Mouse (Mus musculus) urinary bladder, postnatal 10 days (tissue): Measurements from ENCODE around the gene Gna12.

Experiments used
- DNase-seq: peaks from one replicate; pipeline ENCODE4 v3.0.0; 2022; ENCODE audit warnings: low spot score

The Gna12 gene

GRCm38 (mm10) chr5:140830314-140831063, at the start of gene Gna12:
Gene Gna12 (minus strand): TSS chr5:140830431.
- DNase-seq: peak; percentile 91

DNA sequence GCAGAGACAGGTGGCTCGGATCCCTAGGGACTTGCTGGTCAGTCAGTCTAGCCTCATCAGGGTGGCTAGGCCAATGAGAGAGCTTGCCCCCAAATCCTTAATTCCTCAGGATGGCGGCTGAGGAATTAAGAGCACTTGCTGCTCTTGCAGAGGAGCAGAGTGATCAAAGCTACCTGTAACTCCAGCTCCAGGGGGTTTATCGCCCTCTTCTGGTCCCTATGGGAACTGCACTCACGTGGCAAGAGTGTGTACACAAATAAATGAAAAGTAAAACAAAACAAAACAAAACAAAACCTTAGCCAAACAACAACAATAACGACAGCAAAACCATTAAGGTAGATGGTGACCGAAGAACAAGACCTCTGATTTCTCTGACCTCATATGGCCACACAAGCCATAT, 48.4 kb upstream of the Gna12 start:
- no peak for DNase-seq

GRCm38 (mm10) chr5:140873736-140874307, 43.6 kb upstream of the Gna12 start:
- DNase-seq: no peak

GRCm38 (mm10) chr5:140873039-140873551, 42.9 kb upstream of the Gna12 start:
- no peak for DNase-seq

DNA sequence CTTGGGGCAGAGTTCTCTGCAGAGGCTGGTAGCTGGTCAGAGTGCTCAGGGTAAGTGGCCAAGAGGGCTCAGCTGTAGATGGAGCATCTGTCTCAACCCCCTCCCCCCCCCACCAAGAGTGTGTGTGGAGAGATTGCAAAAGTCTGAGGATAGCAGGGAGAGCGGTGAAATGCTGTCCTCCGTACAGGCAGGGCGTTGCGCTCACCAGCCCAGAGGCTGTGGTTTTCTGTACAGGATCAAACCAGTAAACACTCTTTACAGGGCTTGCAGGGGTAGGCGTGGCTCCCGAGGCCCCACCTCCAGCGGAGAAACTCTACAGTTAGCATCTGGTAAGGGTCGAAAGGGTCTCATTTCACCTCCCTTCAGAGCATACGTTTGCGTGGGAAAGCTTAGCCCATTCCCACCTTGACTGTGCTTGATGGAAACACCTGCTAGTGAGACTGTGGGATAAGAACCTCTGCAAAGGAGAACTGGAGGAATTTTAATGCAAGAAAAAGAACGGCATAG, 42.4 kb upstream of the Gna12 start:
- DNase-seq: no peak

DNA sequence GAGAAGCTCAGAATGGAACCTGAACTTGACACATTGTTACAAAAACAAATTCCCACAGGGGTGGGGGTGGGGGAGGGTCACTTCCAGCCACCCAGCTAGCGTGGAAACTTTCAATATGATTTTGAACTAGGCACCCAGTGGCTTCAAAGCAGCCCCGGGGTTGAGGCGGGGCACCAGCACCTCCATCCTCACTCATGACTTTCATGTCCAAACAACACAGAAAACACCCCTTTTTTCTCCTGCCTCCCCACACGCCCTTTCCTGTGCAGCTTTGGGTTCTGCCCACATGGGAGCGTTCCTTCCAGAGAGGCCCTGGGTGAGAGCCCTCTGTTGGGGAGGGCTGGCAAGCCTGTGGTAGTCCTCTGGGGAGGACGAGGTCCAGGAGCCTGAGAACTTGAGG, 41.0 kb upstream of the Gna12 start:
- DNase-seq: no peak

DNA sequence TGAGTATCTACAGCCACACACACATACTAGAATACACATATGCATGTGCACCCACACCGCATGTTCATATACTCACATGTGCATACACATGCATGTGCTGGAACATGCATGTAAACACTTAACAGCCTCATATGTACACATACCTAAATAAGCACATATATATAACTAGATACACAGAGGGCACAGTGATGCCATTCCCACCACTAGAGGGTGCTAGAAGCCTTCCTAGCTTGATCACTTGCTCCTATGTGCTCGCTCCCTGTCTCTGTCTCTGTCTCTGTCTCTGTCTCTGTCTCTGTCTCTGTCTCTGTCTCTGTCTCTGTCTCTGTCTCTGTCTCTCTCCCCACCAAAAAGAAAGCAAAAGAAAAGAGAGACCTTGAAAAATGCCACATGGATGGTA, 38.8 kb upstream of the Gna12 start:
- DNase-seq: no peak

DNA sequence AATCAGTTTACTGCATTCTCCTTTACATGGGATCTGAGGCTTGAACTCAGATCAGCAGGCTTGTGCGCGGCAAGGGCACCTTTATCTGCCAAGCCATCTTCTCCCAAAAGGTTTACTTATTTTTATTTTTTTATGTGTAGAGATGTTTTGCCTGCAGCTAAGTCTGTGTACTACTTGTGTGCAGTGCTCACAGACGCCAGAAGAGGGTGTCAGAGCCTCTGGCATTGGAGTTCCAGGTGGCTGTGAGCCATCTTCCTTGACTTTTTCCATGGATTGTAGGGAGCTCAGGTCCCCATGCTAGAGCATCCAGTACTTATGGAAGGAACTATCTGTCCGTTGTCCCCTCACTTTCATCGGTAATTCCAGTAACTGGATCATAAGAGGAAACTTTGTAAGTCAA, 29.5 kb upstream of the Gna12 start:
- no peak for DNase-seq

GRCm38 (mm10) chr5:140858335-140858734, 28.1 kb upstream of the Gna12 start:
- DNase-seq: no peak

DNA sequence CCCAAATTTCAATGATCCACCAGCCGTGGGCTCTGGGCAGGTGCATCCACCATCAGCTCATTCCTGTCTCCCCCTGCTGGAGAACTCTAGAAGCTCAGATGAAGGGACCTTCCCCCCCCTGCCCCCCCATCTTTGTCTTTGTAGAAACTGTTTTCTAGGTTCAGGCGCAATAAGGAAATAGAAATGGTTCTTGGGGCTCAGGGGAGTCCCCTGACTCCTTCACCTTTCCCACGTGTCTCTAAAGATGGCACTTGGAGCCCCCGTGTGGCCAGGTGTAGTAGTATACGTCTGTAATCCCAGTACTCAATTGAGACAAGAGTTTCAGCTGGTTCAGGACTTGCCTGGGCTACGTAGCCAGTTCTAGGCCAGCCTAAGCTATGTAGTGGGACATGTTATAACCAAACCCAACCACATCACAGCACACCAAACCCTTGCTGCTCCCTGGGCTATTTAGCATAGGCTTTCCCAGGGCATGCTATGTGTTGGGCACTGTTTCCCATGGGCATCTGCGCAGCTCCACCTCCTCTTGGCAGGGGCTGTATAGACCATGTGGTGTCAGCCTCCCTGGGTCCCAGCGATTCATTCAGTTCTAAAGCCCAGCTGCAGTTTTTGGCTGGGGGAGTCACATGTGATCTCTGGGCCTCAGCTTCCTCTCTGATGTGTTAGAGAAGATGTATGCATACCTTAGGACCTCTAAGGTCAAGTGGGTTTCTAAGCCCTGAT, 27.4 kb upstream of the Gna12 start:
- DNase-seq: no peak

DNA sequence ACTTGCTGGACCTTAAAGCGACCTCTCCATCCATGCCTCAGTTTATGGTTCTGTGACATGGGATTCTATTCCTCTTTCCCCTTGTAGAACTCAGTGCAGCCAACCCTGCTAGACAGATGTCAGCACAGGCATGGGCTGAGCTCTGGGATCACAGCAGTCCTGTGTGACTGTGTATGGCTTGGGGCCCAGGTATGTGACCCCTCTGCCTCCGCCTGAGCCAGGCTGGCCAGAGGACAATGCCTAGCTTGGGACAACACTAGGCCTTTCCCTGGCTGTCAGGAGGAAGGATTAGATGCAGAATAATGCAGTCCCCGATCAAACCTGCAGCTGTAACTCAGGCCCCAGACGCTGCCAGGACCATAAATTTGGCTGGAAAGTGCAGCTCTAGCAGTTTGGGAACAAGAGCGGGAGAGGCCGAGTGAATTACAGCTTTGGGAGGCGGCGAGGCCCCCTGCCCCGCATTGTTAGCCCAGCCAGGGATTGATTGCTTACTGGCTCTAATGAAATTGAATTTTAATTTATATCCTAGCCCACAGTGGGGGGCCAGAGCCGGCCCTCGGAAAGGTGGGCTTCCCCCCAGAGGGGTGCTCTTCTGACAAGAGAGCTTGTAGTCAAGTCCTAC, 25.8 kb upstream of the Gna12 start:
- no peak for DNase-seq

GRCm38 (mm10) chr5:140854700-140855099, 24.5 kb upstream of the Gna12 start:
- no peak for DNase-seq

DNA sequence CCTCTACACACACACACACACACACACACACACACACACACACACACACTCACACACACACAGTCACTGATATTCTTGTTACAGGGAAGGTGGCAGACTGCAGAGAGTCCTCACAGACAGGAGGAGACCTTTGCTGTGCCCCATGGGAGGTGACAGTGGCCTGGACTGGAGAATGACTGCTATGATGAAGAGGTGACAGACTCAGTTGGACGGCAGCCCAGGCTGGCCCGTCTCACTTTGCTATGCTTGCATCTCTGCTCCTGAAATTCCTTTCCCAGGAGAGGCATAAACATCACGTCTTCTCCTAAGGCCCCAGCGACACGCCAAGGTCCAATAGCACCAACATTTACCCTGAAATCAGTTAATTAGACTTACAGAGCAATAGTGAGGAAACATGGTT, 23.5 kb upstream of the Gna12 start:
- DNase-seq: no peak

GRCm38 (mm10) chr5:140852435-140852996, 22.3 kb upstream of the Gna12 start:
- no peak for DNase-seq

GRCm38 (mm10) chr5:140847300-140847729, 17.1 kb upstream of the Gna12 start:
- no peak for DNase-seq

DNA sequence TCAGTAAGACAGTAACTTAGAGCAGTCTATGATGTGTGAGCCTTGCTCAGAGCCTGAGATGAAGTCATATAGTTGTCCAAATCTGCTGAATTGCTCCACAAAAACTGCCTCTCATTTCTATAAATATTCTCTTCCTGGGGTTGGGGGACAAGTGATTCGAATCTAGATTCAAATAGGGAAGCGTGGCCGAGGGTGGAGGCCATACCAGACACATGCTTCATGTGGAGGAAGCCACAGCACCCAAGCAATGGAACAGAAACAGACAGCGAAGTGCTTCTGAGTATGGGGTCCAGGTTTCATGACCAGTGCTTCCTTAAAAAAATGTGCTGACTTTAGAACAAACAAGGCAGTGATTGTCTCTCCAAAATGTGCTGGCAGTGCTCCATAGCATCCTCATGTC, 11.7 kb upstream of the Gna12 start:
- no peak for DNase-seq

DNA sequence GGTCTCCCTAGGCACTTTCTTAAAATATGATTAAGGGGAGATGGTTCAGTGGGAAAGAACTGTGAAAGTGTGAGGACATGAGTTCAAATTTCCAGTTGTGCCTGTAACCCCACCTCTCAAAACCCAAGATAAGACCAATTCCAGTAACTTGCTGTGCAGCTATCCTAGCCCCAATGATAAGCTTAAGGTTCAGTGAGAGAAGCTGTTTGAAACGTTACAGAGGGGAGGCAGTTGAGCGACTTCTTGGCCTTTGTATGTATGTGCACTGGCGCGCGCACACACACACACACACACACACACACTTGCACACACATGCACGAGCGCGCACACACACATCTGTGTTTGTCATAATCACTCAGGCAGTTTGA, 817 bp upstream of the Gna12 start:
- DNase-seq: no peak

- DNase-seq: no peak
Observed at GRCm38 (mm10) chr5:140829911-140830294, 328 bp downstream of the Gna12 start.

DNA sequence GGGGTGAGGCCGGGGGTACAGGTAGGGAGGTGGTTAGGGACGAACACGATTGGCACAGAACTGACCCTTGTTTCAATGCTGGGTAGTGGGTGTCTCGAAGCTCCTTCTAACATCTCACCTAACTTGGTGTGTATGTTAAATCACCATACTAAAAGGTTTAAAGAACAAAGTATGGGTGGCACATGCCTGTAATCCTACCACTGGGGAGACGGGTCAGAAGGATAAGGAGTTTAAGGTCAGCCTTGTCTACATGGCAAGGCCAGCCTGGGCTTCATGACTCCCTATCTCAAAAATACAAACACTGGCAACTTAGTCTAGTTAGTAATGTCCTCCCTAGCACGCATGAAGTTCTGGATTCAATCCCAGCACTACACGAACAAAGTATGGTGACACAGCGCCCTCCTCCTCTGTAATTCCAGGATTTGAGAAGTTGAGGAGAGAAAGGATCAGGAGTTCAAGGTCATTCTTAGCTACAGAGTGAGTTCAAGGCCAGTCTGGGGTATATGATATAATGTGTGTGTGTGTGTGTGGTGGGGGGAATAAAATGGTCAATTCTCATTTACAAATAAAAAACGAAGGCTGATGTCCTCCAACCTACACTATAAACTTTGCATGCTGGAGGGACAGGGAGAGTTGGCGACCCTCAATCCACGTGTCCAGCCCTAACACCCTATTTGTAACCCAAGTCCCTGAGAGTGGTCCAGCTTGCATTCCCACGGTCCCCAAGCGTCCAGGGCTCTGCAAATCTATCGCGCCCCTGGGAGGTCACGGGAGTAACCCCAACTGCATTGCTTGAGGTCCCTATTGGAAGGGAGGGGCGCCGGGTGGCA, 935 bp downstream of the Gna12 start:
- DNase-seq: no peak

DNA sequence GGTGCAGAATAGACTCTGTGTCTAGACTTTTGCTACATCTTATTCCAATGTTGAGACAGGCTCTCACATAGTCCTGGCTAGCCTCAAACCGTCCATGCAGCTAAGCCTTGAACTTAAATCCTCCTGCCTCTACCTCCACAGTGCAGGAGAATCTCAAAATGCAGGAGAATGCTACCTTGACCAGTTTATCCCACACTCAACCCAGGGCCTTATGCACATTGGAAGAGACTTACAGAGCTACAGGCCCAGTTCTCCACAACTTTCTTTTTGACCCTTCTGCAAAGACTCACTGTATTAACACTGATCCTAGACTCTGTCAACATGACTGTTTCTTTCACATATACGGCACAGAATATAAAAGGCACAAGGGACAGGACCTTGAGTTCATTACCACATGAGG, 1.9 kb downstream of the Gna12 start:
- DNase-seq: no peak

- DNase-seq: no peak
Observed at GRCm38 (mm10) chr5:140827896-140828295, 2.3 kb downstream of the Gna12 start.
